Mouse (Mus musculus) liver, embryonic 13.5 days (tissue): ENCODE measurements at regions not wholly inside any gene's neighbourhood (a gene's known extent, or its start where the extent isn't known, plus 50 kb on each side); places are given as distances from the start of the nearest gene placed in this dataset.

Experiments
- ATAC-seq: fragments of 200-750 bp; cut with Nextera tagmentation; 2 replicates; pipeline ENCODE4 v1.8.0; 2017; ENCODE audit warnings: low read depth, mild to moderate bottlenecking, moderate number of reproducible peaks, moderate library complexity
- DNase-seq: peaks from one replicate; pipeline ENCODE4 v3.0.0; 2022
- H3K27ac ChIP-seq: fragments of 300-500 bp; sonication (generic); 2 replicates; pipeline ENCODE4 v1.5.1; 2015; ENCODE audit warnings: moderate library complexity, mild to moderate bottlenecking, inconsistent platforms
- H3K27me3 ChIP-seq: fragments of 300-500 bp; sonication (generic); 2 replicates; pipeline ENCODE4 v1.6.1; 2015; ENCODE audit warnings: mild to moderate bottlenecking, inconsistent platforms
- H3K36me3 ChIP-seq: fragments of 300-500 bp; sonication (generic); 2 replicates; pipeline ENCODE4 v1.6.1; 2015; ENCODE audit warnings: mild to moderate bottlenecking, inconsistent platforms
- H3K4me1 ChIP-seq: fragments of 300-500 bp; sonication (generic); replicated peaks from 2 replicates; pipeline ENCODE4 v1.6.1; 2015; ENCODE audit warnings: inconsistent platforms
- H3K4me2 ChIP-seq: fragments of 300-500 bp; sonication (generic); 2 replicates; pipeline ENCODE4 v1.6.1; 2015; ENCODE audit warnings: inconsistent platforms, mild to moderate bottlenecking, moderate library complexity
- H3K4me3 ChIP-seq: fragments of 300-500 bp; sonication (generic); replicated peaks from 2 replicates; pipeline ENCODE4 v1.5.1; 2015; ENCODE audit warnings: mild to moderate bottlenecking, inconsistent platforms
- H3K9ac ChIP-seq: fragments of 300-500 bp; sonication (generic); 2 replicates; pipeline ENCODE4 v1.6.1; 2015; ENCODE audit warnings: mild to moderate bottlenecking, inconsistent platforms
- H3K9me3 ChIP-seq: fragments of 300-500 bp; sonication (generic); replicated peaks from 2 replicates; pipeline ENCODE4 v1.6.1; 2016; ENCODE audit warnings: inconsistent platforms
- WGBS: fragments of 180-500 bp; shearing (Covaris S2); methylation state at CpG from one replicate; pipeline ENCODE4 v1.1.7; 2015; ENCODE audit not compliant: insufficient replicate concordance; 5-methylcytosine and 5-hydroxymethylcytosine counted together

DNA sequence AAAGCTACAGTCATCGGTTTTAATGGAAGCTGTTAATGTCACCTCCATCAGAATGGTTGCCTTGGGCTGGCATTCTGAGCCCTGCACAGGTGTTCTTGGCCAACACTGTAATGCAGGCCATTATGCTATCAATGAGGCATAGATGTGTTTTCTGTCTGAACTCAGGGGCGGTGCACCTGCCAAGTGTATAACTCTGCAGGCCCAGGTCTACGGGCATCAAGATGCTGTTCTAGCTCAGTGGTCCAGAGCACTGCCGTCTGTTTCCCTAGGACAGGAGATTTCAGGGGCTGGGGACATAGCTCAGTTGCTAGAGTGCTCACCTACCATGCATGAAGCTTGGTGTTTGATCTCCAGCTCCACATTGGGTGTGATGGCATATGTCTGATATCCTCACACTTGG is 68.1 kb upstream of the Sash1 start:
- Histone ChIP-seq H3K27me3 (no peaks in the 10 kb centered on the region), H3K27ac (no peak overlapping the region), H3K4me1 (no peaks in the 10 kb centered on the region), H3K4me3 (no peak overlapping the region), H3K9me3 (no peaks in the 10 kb centered on the region), H3K36me3 (no peaks in the 10 kb centered on the region), H3K4me2 (no peak overlapping the region), H3K9ac (no peak overlapping the region)
- ATAC-seq (no peak), DNase-seq (no peak)
- 75% methylated on average over 4 of the region's 4 CpGs for WGBS

DNA sequence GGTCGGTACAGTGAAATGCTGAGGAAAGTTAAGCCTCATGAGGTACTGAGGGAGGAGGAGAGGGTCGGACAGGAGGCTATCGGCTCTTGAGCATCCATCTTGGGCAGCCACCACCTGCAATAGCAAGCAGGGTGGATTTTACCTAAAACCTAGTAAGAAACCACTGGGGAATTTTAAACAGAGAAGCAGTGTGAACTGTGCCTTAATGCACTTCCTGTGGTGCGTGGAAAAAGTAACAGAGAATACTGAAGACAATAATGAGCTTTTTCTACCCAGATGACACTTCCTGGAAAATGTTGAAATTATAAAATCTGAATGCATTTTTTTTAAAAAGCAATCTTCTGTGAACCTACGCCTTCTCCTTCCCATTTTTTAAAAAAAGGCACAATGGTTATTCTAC is 67.1 kb upstream of the Sash1 start:
- Histone ChIP-seq H3K4me2 (no peak overlapping the region), H3K4me1 (no peaks in the 10 kb centered on the region), H3K4me3 (no peak overlapping the region), H3K9me3 (no peaks in the 10 kb centered on the region), H3K9ac (no peak overlapping the region), H3K27me3 (no peaks in the 10 kb centered on the region), H3K36me3 (no peaks in the 10 kb centered on the region), H3K27ac (no peak overlapping the region)
- no peak for ATAC-seq
- DNase-seq, result no peak
- 64% methylated on average over 5 of the region's 5 CpGs for WGBS

DNA sequence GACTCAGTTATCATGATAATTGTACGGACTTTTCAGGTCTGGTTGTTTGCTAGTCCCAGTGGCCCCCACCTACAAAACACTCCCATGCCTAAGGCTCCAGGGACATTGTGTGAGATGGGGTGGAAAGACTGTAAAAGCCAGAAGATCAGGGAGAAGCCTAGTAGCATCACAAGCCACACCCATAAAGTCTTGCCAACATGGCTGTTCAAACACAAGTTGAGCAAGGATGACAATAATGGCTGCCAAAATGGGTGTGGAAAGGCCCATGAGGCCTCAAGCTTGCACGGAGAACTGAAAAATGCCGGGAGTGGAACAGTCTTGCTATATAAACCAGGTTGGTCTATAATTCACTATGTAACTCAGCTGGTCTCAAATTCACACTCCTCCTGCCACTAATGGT is 66.1 kb upstream of the Sash1 start:
- Histone ChIP-seq H3K4me3 (no peak overlapping the region), H3K4me1 (no peaks in the 10 kb centered on the region), H3K4me2 (no peak overlapping the region), H3K9me3 (no peaks in the 10 kb centered on the region), H3K36me3 (no peaks in the 10 kb centered on the region), H3K27me3 (no peaks in the 10 kb centered on the region), H3K27ac (no peak overlapping the region), H3K9ac (no peak overlapping the region)
- no peak for ATAC-seq
- no peak for DNase-seq
- WGBS, result 68% methylated on average over 3 of the region's 3 CpGs

DNA sequence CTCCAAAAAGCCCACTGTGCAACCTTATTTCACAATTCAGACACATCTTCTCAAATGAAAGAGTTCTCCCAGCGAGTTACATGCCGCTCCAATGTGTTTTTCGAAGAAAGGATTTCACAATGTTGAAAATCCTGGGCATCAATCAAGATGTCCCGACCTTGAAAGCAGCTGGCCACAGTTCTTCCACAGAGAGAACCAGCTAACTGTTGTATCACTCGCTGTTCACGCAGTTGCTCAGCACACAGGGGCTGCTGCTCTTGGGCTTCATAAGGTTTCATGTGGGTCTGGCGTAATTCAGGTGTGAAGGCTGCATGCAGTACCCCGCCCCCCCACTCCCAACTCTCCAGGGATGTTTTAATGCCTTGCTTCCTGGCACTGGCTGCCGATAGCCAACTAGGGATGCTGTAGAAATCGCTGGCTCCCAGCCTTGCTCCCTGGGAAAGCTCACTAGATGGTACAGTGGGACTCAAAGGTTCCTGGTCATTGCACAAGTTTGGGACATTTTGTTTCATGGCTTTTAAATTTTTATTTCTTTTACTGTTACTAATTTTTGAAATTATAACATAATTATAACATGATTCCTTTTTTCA is 65.5 kb upstream of the Sash1 start:
- WGBS, result 69% methylated on average over 10 of the region's 10 CpGs
- DNase-seq, result no peak
- no peaks in the 10 kb centered on the region for H3K36me3 ChIP-seq
- no peak overlapping the region for H3K4me3 ChIP-seq
- no peaks in the 10 kb centered on the region for H3K4me1 ChIP-seq
- no peak overlapping the region for H3K4me2 ChIP-seq
- H3K27me3 ChIP-seq, result no peaks in the 10 kb centered on the region
- no peak for ATAC-seq
- H3K9ac ChIP-seq, result no peak overlapping the region
- no peaks in the 10 kb centered on the region for H3K9me3 ChIP-seq
- no peak overlapping the region for H3K27ac ChIP-seq

GRCm38 (mm10) chr10:8948227-8948626 is 62.4 kb upstream of the Sash1 start:
- H3K27ac ChIP-seq, result no peak overlapping the region
- H3K27me3 ChIP-seq, result no peaks in the 10 kb centered on the region
- DNase-seq, result no peak
- no peak overlapping the region for H3K4me2 ChIP-seq
- H3K4me1 ChIP-seq, result no peaks in the 10 kb centered on the region
- no peak overlapping the region for H3K9ac ChIP-seq
- 23% methylated on average over 3 of the region's 3 CpGs for WGBS
- ATAC-seq, result no peak
- no peaks in the 10 kb centered on the region for H3K36me3 ChIP-seq
- no peaks in the 10 kb centered on the region for H3K9me3 ChIP-seq
- no peak overlapping the region for H3K4me3 ChIP-seq

DNA sequence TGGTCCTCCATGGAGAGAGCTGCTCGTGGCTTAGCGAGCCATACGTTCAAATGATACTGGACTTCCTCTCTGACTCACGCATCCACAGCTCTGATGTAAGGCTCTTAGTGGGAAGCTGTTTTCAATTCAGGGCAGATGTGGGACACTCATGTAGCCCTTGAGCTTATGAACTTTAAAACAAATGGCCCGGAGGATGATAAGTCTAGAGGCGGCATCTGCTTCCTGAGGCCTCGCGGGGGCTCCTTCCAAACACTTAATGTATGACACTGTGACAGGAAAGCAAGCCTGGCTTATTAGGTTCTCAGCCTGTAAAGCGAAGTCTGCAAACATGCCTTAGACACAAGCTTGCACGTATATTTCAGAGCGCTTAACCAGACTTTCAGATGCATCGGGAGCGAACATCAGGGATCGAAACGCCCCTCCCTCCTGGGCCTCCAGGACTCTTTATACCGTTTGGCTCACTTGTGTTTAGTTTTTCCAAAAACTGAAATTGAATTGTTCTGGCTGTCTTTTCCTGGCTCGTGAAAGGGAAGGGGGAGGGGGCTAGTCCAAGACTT is 59.4 kb upstream of the Sash1 start:
- H3K27ac ChIP-seq, result 0 out of 2 replicates have a peak overlapping the region, but pooled peaks have one; percentile 25
- H3K4me1 ChIP-seq, result no peaks in the 10 kb centered on the region
- no peak overlapping the region for H3K9ac ChIP-seq
- no peaks in the 10 kb centered on the region for H3K36me3 ChIP-seq
- H3K9me3 ChIP-seq, result no peaks in the 10 kb centered on the region
- WGBS, result 29% methylated on average over 17 of the region's 17 CpGs
- no peaks in the 10 kb centered on the region for H3K27me3 ChIP-seq
- H3K4me2 ChIP-seq, result no peak overlapping the region
- DNase-seq (no peak), ATAC-seq (peak; percentile 36; the same call in 1 of the 2 replicates)
- H3K4me3 ChIP-seq, result no peak overlapping the region

- DNase-seq, result no peak
- Histone ChIP-seq H3K4me1 (no peaks in the 10 kb centered on the region), H3K36me3 (no peaks in the 10 kb centered on the region), H3K4me2 (no peak overlapping the region), H3K27me3 (no peaks in the 10 kb centered on the region), H3K9ac (no peak overlapping the region), H3K4me3 (no peak overlapping the region), H3K9me3 (no peaks in the 10 kb centered on the region), H3K27ac (no peak overlapping the region)
- WGBS, result 58% methylated on average over 5 of the region's 5 CpGs
- no peak for ATAC-seq
These were observed 58.7 kb upstream of the Sash1 start for GRCm38 (mm10) chr10:8944586-8944985.

DNA sequence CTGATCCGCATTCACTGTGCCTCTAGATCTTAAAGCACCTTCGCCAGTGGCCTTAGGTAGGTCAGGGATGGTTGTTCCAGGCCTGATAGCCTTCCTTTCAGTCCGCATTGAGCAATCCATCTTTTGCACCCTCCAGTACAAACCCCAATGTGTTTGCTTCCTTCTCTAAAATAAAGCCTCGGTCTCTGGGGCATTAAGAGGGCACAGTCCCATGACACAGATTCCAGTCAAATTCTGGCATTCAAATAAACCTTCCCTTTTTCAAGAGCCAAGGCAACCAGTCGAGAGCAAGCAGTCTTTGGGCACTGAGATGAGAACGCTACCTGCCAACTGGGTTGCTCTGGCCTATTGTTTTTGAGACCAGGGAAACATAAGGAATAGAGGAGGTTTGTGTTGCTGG is 57.8 kb upstream of the Sash1 start:
- H3K4me3 ChIP-seq, result no peak overlapping the region
- ATAC-seq (no peak), DNase-seq (no peak)
- H3K27me3 ChIP-seq, result no peaks in the 10 kb centered on the region
- H3K4me1 ChIP-seq, result no peaks in the 10 kb centered on the region
- no peak overlapping the region for H3K27ac ChIP-seq
- no peaks in the 10 kb centered on the region for H3K9me3 ChIP-seq
- H3K4me2 ChIP-seq, result no peak overlapping the region
- H3K36me3 ChIP-seq, result no peaks in the 10 kb centered on the region
- no peak overlapping the region for H3K9ac ChIP-seq
- 67% methylated on average over 6 of the region's 6 CpGs for WGBS

DNA sequence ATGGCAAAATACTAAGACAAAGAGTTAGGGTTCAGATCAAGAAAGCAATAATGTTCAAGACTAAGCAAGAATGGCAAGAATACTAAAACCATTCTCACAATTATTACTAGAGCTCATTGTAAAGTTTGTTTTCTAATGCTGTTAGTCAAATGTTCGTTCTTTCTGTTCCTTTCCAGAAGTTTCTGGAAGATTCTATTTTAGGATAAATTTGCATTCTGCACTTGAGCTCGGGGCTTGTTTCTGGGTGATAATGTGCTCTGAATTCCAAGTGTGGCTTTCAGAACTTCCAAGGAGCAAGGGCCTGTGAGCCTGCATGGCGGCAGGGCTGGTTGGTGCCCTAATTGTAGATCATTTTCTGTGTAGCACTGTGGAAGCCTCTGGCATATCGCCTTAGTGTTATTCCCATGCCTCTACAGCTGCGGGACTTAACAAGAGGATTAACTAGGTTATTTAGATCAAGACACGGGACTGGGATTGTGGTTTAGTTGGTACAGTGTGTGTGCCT is 57.1 kb upstream of the Sash1 start:
- no peak overlapping the region for H3K4me2 ChIP-seq
- H3K9ac ChIP-seq, result no peak overlapping the region
- no peak overlapping the region for H3K27ac ChIP-seq
- no peaks in the 10 kb centered on the region for H3K36me3 ChIP-seq
- no peak overlapping the region for H3K4me3 ChIP-seq
- no peaks in the 10 kb centered on the region for H3K4me1 ChIP-seq
- DNase-seq (no peak), ATAC-seq (no peak)
- no peaks in the 10 kb centered on the region for H3K27me3 ChIP-seq
- WGBS, result 70% methylated on average over 6 of the region's 6 CpGs
- H3K9me3 ChIP-seq, result no peaks in the 10 kb centered on the region

GRCm38 (mm10) chr10:8936369-8936768 is 50.5 kb upstream of the Sash1 start:
- Histone ChIP-seq H3K27me3 (no peaks in the 10 kb centered on the region), H3K36me3 (no peaks in the 10 kb centered on the region), H3K4me3 (no peak overlapping the region), H3K4me1 (no peaks in the 10 kb centered on the region), H3K4me2 (no peak overlapping the region), H3K9ac (no peak overlapping the region), H3K27ac (no peak overlapping the region), H3K9me3 (no peaks in the 10 kb centered on the region)
- ATAC-seq, result no peak
- DNase-seq, result no peak
- WGBS, result 62% methylated on average over 4 of the region's 4 CpGs
